Mouse (Mus musculus) cerebellum, adult 2 months (tissue): ENCODE measurements around the gene Gabrg3.

Experiments
- CTCF ChIP-seq: fragments of 200-500 bp; IDR thresholded peaks from 2 replicates; pipeline ENCODE4 v1.5.1; 2011; ENCODE audit warnings: low read depth, mild to moderate bottlenecking, control low read depth, low read length, moderate library complexity, borderline replicate concordance; ENCODE audit not compliant: insufficient read depth
- POLR2A ChIP-seq: fragments of 200-500 bp; IDR thresholded peaks from 2 replicates; pipeline ENCODE4 v1.6.1; 2011; ENCODE audit warnings: low read length, control low read depth, borderline replicate concordance; ENCODE audit not compliant: insufficient read depth

DNA sequence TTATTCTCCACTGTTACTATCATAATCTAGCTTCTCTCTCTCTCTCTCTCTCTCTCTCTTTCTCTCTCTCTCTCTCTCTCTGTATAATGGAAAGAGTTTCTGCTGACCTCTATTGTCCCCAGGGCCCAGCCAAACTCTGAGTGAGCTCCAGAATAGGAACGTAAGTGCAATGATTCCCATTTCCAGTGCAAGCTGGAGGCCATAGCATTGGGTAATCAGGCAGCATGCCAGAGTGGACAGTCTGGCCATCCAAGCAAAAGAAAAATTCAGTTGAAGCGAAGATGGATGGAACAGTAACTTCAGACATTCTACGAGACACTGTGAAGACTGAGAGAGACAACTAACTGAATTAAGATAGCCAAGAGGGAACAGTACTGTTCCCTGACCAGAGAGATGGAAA is 228.8 kb downstream of the Gabrg3 start:
- TF ChIP-seq CTCF (no peak), POLR2A (no peak)
